Mouse (Mus musculus) spleen, postnatal 14 days (tissue): ENCODE results near the gene Olfr986.

Experiments
- DNase-seq, 2 experiments: peaks; one replicate each; pipeline ENCODE4 v3.0.0; 2021 to 2022; ENCODE audit warnings: low spot score in 2 of 2

Olfr986 gene

GRCm38 (mm10) chr9:40234233-40235072 is 53.7 kb downstream of the Olfr986 start:
- no peak for DNase-seq

- no peak for DNase-seq
These were observed 54.5 kb downstream of the Olfr986 start for GRCm38 (mm10) chr9:40235220-40235619.
